Mouse (Mus musculus): ENCODE data around the gene Stat6. TPM values are rescaled to one million over a fixed set of nuclear protein-coding genes. Genes with fewer than 3 reads are reported as not detected.

Stat6 gene
- polyA plus RNA-seq, 1 experiment = 123 TPM

DNA sequence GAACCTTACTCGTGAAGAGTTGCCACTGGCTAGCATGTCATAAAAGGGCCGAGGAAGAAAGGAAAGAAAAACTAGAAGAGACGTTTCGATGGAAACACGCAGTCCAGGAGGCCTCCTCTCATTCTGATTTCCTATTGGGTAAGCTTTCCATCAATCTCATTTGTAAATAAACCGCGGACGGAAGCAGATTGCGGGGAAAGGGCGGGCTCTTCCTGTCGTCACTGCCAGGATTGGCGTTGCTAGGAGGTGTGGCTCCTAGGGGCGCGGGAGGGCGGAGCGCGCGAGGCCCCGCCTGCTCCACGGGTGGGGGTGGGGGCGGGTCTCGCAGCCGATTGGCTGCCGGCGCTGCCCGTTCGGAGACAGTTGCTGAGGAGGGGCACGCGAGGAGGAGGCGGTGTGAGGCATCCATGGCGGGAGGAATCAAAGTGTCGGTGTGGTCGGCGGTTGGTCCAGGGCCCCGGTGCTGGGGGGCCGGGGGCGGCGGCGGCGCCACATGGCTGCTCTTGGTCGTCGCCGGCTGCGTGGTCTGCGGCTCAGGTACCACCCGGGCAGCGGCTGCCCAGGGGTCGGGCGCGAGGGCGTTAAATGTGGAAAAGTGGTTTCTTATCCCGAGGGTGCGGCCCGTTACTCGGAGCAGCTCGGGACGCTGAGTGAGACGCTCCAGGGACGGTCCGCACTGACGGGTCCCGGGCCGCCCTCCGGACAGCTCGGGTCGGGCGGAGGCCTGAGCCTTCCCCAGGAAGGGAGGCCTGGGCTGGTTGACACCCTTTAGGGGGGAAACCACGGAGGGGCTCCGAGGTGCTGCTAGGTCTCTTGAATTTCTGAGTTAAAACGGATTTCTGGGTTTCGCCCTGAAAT, 34.1 kb downstream of the Stat6 start:
- Histone ChIP-seq H3K4me3 (replicated peaks; ENCODE audit: extremely low read depth, low read depth, low read length) (peak overlapping the region; percentile 66), H3K4me1 (ENCODE audit: control insufficient read depth, insufficient read depth, low read length) (peaks cover 2% of the 10 kb centered on the region)
- TF ChIP-seq POLR2A (IDR thresholded peaks at IDR 0.05; ENCODE audit: borderline replicate concordance, extremely low read depth, low read depth, low read length) (peak; percentile 34; the same call in 1 of the 2 replicates), CTCF (IDR thresholded peaks at IDR 0.05; ENCODE audit: insufficient read depth, low read length) (no peak)
- WGBS = under 1% methylated on average over 66 of the region's 71 CpGs
- peak; percentile 86 for DNase-seq

GRCm38 (mm10) chr10:127677591-127678336, 35.0 kb downstream of the Stat6 start:
- Histone ChIP-seq H3K4me3 (replicated peaks; ENCODE audit: extremely low read depth, low read depth, low read length) (peak overlapping the region; percentile 52), H3K4me1 (ENCODE audit: control insufficient read depth, insufficient read depth, low read length) (peaks cover 2% of the 10 kb centered on the region)
- no peak for DNase-seq
- WGBS = 6% methylated on average over 14 of the region's 14 CpGs
- no peak for TF ChIP-seq POLR2A (IDR thresholded peaks at IDR 0.05; ENCODE audit: borderline replicate concordance, extremely low read depth, low read depth, low read length)
- peak; percentile 86 for TF ChIP-seq CTCF (IDR thresholded peaks at IDR 0.05; ENCODE audit: insufficient read depth, low read length)

DNA sequence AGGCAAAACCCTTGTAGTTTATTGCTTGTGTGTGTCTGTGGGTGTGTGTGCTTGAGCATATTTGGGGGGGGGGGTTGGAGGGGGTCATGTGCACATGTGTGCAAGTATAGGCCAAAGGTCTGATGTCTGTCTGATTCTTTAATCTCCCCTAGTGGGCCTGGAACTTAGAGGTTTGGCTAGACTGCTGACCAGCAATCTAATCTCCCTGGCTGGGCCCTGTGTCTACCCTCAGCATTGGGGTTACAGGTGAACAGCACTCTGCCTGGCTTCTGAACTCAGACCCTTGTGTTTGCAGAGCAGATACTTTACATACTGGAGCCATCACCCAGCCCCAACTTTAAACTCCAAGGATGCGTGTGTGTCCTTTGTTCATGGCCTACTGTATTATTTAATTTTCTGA, 36.4 kb downstream of the Stat6 start:
- Histone ChIP-seq H3K4me3 (replicated peaks; ENCODE audit: extremely low read depth, low read depth, low read length) (no peak overlapping the region), H3K4me1 (ENCODE audit: control insufficient read depth, insufficient read depth, low read length) (peaks cover 2% of the 10 kb centered on the region)
- WGBS = 93% methylated on average over 1 of the region's 1 CpGs
- TF ChIP-seq CTCF (IDR thresholded peaks at IDR 0.05; ENCODE audit: insufficient read depth, low read length) (no peak), POLR2A (IDR thresholded peaks at IDR 0.05; ENCODE audit: borderline replicate concordance, extremely low read depth, low read depth, low read length) (no peak)
- DNase-seq = no peak

DNA sequence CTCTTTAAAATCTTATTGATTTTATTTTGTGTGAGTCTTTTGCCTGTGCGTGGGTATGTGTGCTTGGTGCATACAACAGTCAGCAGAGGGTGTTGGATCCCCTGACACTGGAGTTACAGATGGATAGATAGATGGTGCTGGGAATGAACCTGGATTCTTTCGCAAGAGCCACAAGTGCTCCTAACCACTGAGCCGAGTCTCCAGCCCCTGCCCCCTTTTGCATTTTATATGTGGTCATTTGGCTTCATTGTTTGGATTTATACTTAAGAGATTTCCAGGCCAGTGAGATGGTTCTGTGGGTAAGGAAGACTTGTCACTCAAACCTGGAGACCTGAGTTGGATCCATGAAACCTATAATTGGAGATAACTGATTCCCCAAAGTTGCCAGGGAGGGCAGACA, 37.1 kb downstream of the Stat6 start:
- TF ChIP-seq CTCF (IDR thresholded peaks at IDR 0.05; ENCODE audit: insufficient read depth, low read length) (no peak), POLR2A (IDR thresholded peaks at IDR 0.05; ENCODE audit: borderline replicate concordance, extremely low read depth, low read depth, low read length) (no peak)
- no peak for DNase-seq
- 79% methylated on average over 3 of the region's 3 CpGs for WGBS
- Histone ChIP-seq H3K4me1 (ENCODE audit: control insufficient read depth, insufficient read depth, low read length) (peaks cover 2% of the 10 kb centered on the region), H3K4me3 (replicated peaks; ENCODE audit: extremely low read depth, low read depth, low read length) (no peak overlapping the region)

- no peak overlapping the region for H3K4me3 ChIP-seq (replicated peaks; ENCODE audit: extremely low read depth, low read depth, low read length)
- 80% methylated on average over 6 of the region's 6 CpGs for WGBS
- TF ChIP-seq CTCF (IDR thresholded peaks at IDR 0.05; ENCODE audit: insufficient read depth, low read length) = no peak
- TF ChIP-seq POLR2A (IDR thresholded peaks at IDR 0.05; ENCODE audit: borderline replicate concordance, extremely low read depth, low read depth, low read length) = no peak
- no peaks in the 10 kb centered on the region; the same call in 1 of the 2 replicates for H3K4me1 ChIP-seq (ENCODE audit: control insufficient read depth, insufficient read depth, low read length)
- no peak for DNase-seq
Observed at GRCm38 (mm10) chr10:127682886-127683285, 40.1 kb downstream of the Stat6 start.

- Histone ChIP-seq H3K4me3 (replicated peaks; ENCODE audit: extremely low read depth, low read depth, low read length) (no peak overlapping the region), H3K4me1 (ENCODE audit: control insufficient read depth, insufficient read depth, low read length) (no peaks in the 10 kb centered on the region)
- TF ChIP-seq POLR2A (IDR thresholded peaks at IDR 0.05; ENCODE audit: borderline replicate concordance, extremely low read depth, low read depth, low read length) (no peak), CTCF (IDR thresholded peaks at IDR 0.05; ENCODE audit: insufficient read depth, low read length) (no peak)
- DNase-seq = no peak
- WGBS = 21% methylated on average over 1 of the region's 1 CpGs
Observed at GRCm38 (mm10) chr10:127691053-127691452, 48.3 kb downstream of the Stat6 start.

DNA sequence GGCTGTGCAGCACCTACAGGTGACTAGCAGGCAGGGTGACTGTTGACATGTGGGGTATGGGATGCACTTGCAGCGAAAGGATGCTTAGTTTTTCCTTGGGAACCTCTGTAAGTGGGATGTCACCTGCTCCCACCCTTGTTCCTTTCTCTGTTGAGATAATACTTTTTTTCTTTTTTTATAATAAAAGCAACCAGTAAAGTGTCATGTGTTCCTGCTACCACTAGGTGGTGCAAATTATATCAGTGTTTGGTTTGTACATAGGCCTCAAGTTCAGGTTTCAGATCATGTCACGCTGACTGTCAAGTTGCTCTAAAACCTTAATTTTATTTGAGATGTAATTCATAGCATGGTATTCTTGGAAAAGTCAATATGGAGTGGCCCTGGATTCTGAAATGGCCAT, 51.9 kb downstream of the Stat6 start:
- no peaks in the 10 kb centered on the region for H3K4me1 ChIP-seq (ENCODE audit: control insufficient read depth, insufficient read depth, low read length)
- 43% methylated on average over 2 of the region's 2 CpGs for WGBS
- TF ChIP-seq POLR2A (IDR thresholded peaks at IDR 0.05; ENCODE audit: borderline replicate concordance, extremely low read depth, low read depth, low read length) (no peak), CTCF (IDR thresholded peaks at IDR 0.05; ENCODE audit: insufficient read depth, low read length) (peak; percentile 33; the same call in 1 of the 2 replicates)
- no peak for DNase-seq
- H3K4me3 ChIP-seq (replicated peaks; ENCODE audit: extremely low read depth, low read depth, low read length) = no peak overlapping the region

GRCm38 (mm10) chr10:127695775-127696174, 53.0 kb downstream of the Stat6 start:
- Histone ChIP-seq H3K4me3 (replicated peaks; ENCODE audit: extremely low read depth, low read depth, low read length) (no peak overlapping the region), H3K4me1 (ENCODE audit: control insufficient read depth, insufficient read depth, low read length) (no peaks in the 10 kb centered on the region)
- DNase-seq = no peak
- TF ChIP-seq CTCF (IDR thresholded peaks at IDR 0.05; ENCODE audit: insufficient read depth, low read length) = no peak
- TF ChIP-seq POLR2A (IDR thresholded peaks at IDR 0.05; ENCODE audit: borderline replicate concordance, extremely low read depth, low read depth, low read length) = no peak
- 93% methylated on average over 7 of the region's 7 CpGs for WGBS

DNA sequence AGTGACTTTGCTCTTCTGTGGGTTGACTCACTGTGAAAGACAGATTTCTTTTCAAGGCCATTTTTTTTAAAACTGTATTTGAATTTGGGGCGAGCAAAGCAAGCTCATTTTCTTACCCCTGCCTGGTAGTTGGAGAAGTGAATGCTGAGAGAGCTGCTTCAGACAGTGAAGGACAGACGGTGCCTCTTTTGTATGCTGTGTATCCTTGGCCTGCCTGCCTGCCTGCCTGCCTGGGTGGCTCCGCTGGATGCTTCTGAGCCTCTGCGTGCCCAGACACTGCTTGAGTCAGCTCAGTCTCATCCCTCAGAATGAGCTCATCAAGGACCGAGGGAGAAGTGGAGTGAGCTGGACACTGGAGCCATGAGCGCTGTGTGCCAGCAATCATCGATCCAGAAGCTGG, 56.2 kb downstream of the Stat6 start:
- TF ChIP-seq CTCF (IDR thresholded peaks at IDR 0.05; ENCODE audit: insufficient read depth, low read length) (no peak), POLR2A (IDR thresholded peaks at IDR 0.05; ENCODE audit: borderline replicate concordance, extremely low read depth, low read depth, low read length) (no peak)
- H3K4me1 ChIP-seq (ENCODE audit: control insufficient read depth, insufficient read depth, low read length) = no peaks in the 10 kb centered on the region
- 94% methylated on average over 7 of the region's 7 CpGs for WGBS
- no peak overlapping the region for H3K4me3 ChIP-seq (replicated peaks; ENCODE audit: extremely low read depth, low read depth, low read length)
- no peak for DNase-seq

Data from lung, adult 2 months (tissue).